Mouse (Mus musculus) intestine, postnatal 0 days (tissue): ENCODE results near the gene Slc39a11. TPM values are rescaled to one million over a fixed set of nuclear protein-coding genes. Genes with fewer than 3 reads are reported as not detected.

Experiments
- ATAC-seq: fragments of 200-750 bp; cut with Nextera tagmentation; 2 replicates; pipeline ENCODE4 v1.8.0; 2017; ENCODE audit warnings: mild to moderate bottlenecking, moderate TSS enrichment, moderate library complexity
- H3K27ac ChIP-seq: fragments of 300-500 bp; sonication (generic); 2 replicates; pipeline ENCODE4 v1.5.1; 2014; ENCODE audit warnings: mild to moderate bottlenecking, low read depth, low read length, moderate library complexity
- H3K27me3 ChIP-seq: fragments of 300-500 bp; sonication (generic); replicated peaks from 2 replicates; pipeline ENCODE4 v1.6.1; 2014; ENCODE audit warnings: low read length, mixed read lengths; ENCODE audit not compliant: control insufficient read depth, insufficient read depth
- H3K36me3 ChIP-seq: fragments of 300-500 bp; sonication (generic); 2 replicates; pipeline ENCODE4 v1.6.1; 2014; ENCODE audit warnings: mild to moderate bottlenecking, moderate library complexity; ENCODE audit not compliant: control insufficient read depth, insufficient read depth
- H3K4me1 ChIP-seq: fragments of 300-500 bp; sonication (generic); replicated peaks from 2 replicates; pipeline ENCODE4 v1.6.1; 2014; ENCODE audit warnings: antibody characterized with exemption, low read length, mixed read lengths; ENCODE audit not compliant: control insufficient read depth, insufficient read depth
- H3K4me2 ChIP-seq: fragments of 300-500 bp; sonication (generic); replicated peaks from 2 replicates; pipeline ENCODE4 v1.6.1; 2014; ENCODE audit warnings: low read depth, mild to moderate bottlenecking, moderate library complexity
- H3K4me3 ChIP-seq: fragments of 300-500 bp; sonication (generic); 2 replicates; pipeline ENCODE4 v1.5.1; 2014; ENCODE audit warnings: low read depth, low read length
- H3K9ac ChIP-seq: fragments of 300-500 bp; sonication (generic); 2 replicates; pipeline ENCODE4 v1.6.1; 2014; ENCODE audit warnings: mild to moderate bottlenecking, low read depth, low read length
- H3K9me3 ChIP-seq: fragments of 300-500 bp; sonication (generic); 2 replicates; pipeline ENCODE4 v1.6.1; 2016; ENCODE audit warnings: mixed run types; ENCODE audit not compliant: control insufficient read depth
- CTCF ChIP-seq: sonication (generic); IDR thresholded peaks from 2 replicates; pipeline ENCODE4 v1.5.1; 2016; ENCODE audit warnings: low read depth, mild to moderate bottlenecking, control low read depth, antibody characterized with exemption, moderate library complexity
- WGBS: fragments of 180-500 bp; shearing (Covaris S2); extraction: QIAGEN DNeasy Blood & Tissue Kit; methylation state at CpG from one replicate; pipeline ENCODE4 v1.1.7; 2014; 5-methylcytosine and 5-hydroxymethylcytosine counted together
- polyA plus RNA-seq: library from polyadenylated mRNA; unstranded; fragments of >200 nt; fragmentation: Nextera tagmentation; extraction: Ambion mirVana; gene quantifications from 2 replicates; pipeline ENCODE4 v1.2.1, GENCODE M21; 2015

The Slc39a11 gene
- polyA plus RNA-seq, 1 experiment from 2014 or later: 50.7 TPM

DNA sequence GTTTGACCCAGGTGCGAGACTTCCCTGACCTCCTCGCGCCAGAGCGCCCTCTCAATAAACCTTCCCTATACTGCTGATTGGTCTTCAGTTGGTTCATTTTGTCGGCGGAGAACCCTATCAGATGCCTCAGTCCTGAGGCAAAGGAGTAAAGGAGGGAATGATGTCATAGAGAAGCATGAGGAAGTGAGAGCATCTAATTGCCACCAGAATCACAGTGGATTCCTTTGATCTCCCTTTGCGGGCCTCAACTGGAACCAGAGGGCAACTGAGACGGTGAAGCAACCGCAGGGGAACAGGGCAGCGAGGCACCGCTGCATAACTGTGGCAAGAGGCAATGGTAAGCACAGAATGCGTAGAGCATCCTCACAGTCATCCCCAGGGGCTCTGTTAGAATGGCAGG lies 11.2 kb downstream of the Slc39a11 start:
- H3K4me1 ChIP-seq: no peaks in the 10 kb centered on the region
- no peak for TF ChIP-seq CTCF
- ATAC-seq: peak; percentile 78
- H3K9me3 ChIP-seq: no peaks in the 10 kb centered on the region
- no peaks in the 10 kb centered on the region for H3K27me3 ChIP-seq
- H3K4me3 ChIP-seq: no peak overlapping the region
- H3K36me3 ChIP-seq: no peaks in the 10 kb centered on the region
- no peak overlapping the region for H3K27ac ChIP-seq
- no peak overlapping the region for H3K9ac ChIP-seq
- WGBS: 73% methylated on average over 12 of the region's 12 CpGs
- H3K4me2 ChIP-seq: no peak overlapping the region

DNA sequence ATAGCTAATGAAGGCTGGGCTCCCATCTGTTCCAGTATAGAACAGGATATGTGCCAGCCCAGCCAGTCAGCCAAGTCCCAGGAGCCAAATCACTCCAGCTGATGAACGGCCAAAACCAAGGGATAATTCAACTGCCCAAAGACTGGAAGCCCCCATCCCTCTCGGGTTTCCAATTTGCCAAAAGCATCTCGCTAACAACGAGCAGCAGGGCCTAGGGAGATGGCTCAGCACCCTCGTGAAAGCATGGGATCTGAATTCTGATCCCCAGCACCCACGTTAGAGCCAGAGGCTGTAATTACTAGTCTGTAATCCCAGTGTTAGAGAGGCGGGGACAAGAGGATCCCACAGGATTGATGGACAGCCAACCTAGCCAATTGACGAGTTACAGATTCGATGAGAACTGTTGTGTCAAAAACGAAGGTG lies 15.2 kb downstream of the Slc39a11 start:
- Histone ChIP-seq H3K4me3 (no peak overlapping the region), H3K9ac (no peak overlapping the region), H3K27ac (no peak overlapping the region), H3K36me3 (no peaks in the 10 kb centered on the region), H3K4me2 (no peak overlapping the region), H3K27me3 (no peaks in the 10 kb centered on the region), H3K9me3 (no peaks in the 10 kb centered on the region), H3K4me1 (peaks cover 3% of the 10 kb centered on the region; the same call in 1 of the 2 replicates)
- ATAC-seq: no peak
- no peak for TF ChIP-seq CTCF
- WGBS: 82% methylated on average over 10 of the region's 10 CpGs

DNA sequence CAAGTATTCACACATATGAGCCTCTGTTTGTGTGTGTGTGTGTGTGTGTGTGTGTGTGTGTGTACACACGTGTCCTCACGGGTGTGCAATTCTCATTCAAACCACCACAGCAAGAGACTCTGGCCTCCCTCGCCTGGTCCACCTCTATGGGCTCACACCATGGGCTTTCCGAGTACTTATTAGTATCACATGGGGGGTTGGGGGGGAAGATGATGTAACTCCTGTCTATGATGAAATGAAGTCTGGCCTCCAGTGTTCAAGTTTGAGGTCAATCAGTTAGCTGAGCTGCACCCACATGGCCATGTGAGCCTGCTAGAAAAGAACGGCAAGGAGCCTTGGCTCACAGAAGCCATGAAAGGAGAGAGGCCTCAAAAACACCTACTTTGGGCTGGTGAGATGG lies 16.5 kb downstream of the Slc39a11 start:
- 94% methylated on average over 5 of the region's 5 CpGs for WGBS
- no peak overlapping the region for H3K4me2 ChIP-seq

DNA sequence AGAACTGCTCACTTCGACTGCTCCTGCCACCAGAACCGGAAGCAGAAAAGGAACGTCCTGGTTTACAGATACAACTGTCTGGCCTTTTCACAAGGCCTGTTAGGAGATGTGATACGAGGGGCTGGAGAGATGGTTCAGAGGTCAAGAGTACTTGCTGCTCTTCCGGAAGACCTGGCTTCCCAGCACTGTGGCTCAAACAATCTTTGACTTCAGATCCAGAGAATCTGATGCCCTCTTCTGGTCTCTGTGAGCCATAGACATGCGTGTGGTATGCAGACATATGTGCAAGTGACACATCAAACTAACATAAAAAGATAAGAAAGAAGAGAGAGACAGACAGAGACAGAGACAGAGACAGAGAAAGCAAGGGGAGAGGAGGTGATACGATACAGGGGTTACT lies 17.6 kb downstream of the Slc39a11 start:
- H3K27me3 ChIP-seq: no peaks in the 10 kb centered on the region
- ATAC-seq: peak; percentile 38; the same call in 1 of the 2 replicates
- no peaks in the 10 kb centered on the region for H3K9me3 ChIP-seq
- no peak overlapping the region for H3K4me3 ChIP-seq
- H3K4me1 ChIP-seq: peaks cover 3% of the 10 kb centered on the region; the same call in 1 of the 2 replicates
- H3K27ac ChIP-seq: peak overlapping the region; percentile 64
- WGBS: 47% methylated on average over 7 of the region's 7 CpGs
- no peaks in the 10 kb centered on the region for H3K36me3 ChIP-seq
- H3K9ac ChIP-seq: no peak overlapping the region
- TF ChIP-seq CTCF: peak; percentile 52
- H3K4me2 ChIP-seq: peak overlapping the region; percentile 57

More for the DNA sequence above, 16.5 kb downstream of the Slc39a11 start:
- Histone ChIP-seq H3K27ac (no peak overlapping the region), H3K9me3 (no peaks in the 10 kb centered on the region), H3K36me3 (no peaks in the 10 kb centered on the region), H3K4me1 (peaks cover 3% of the 10 kb centered on the region; the same call in 1 of the 2 replicates), H3K4me3 (no peak overlapping the region), H3K9ac (no peak overlapping the region), H3K27me3 (no peaks in the 10 kb centered on the region)
- no peak for TF ChIP-seq CTCF
- no peak for ATAC-seq

DNA sequence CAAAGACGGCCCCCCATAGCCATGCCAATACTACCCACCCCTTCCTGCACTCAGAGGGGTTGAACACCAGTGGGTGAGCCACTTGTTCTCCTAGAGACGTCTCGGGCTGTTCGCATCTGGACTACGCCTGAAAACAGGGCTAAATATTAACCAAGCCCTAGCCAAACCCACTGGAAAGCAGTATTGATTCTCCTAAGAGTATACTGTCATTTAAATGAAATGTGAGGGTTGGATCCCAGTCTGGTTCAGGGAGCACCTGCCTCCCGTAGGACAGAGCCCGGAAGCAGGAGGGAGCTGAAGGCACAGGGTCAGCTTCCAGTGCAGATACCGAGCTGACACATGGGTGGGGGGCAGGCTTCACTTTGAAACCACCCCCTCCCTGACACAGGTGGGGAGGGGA lies 18.0 kb downstream of the Slc39a11 start:
- Histone ChIP-seq H3K4me2 (peak overlapping the region; percentile 57), H3K4me3 (peak overlapping the region; percentile 11; the same call in 1 of the 2 replicates), H3K4me1 (peaks cover 3% of the 10 kb centered on the region; the same call in 1 of the 2 replicates), H3K9ac (no peak overlapping the region), H3K36me3 (no peaks in the 10 kb centered on the region), H3K9me3 (no peaks in the 10 kb centered on the region), H3K27me3 (no peaks in the 10 kb centered on the region), H3K27ac (peak overlapping the region; percentile 64)
- peak; percentile 77 for ATAC-seq
- WGBS: 40% methylated on average over 8 of the region's 8 CpGs
- TF ChIP-seq CTCF: no peak

DNA sequence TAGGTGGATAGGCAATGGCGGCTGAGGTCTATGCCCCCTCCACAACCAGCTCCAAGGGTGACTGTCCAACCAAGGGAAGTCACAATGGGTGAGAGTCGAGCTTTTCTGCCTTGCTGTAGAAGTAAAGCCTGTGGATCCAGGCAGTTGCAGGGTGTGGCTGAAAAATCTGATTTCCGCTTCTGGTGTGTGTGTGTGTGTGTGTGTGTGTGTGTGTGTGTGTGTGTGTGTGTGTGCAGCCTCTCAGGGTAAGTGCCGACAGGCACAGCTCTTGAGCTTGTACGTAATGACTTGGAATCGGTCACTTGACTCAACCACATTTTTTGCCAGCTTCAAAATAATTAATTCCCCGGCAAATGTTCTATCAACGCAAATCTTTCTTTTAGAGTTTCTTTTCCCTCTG lies 18.6 kb downstream of the Slc39a11 start:
- WGBS: 35% methylated on average over 8 of the region's 8 CpGs
- peak overlapping the region; percentile 11; the same call in 1 of the 2 replicates for H3K4me3 ChIP-seq
- TF ChIP-seq CTCF: no peak
- no peaks in the 10 kb centered on the region for H3K9me3 ChIP-seq
- no peaks in the 10 kb centered on the region for H3K36me3 ChIP-seq
- H3K27ac ChIP-seq: no peak overlapping the region
- H3K4me1 ChIP-seq: peaks cover 3% of the 10 kb centered on the region; the same call in 1 of the 2 replicates
- peak overlapping the region; percentile 57 for H3K4me2 ChIP-seq
- H3K9ac ChIP-seq: no peak overlapping the region
- no peaks in the 10 kb centered on the region for H3K27me3 ChIP-seq
- ATAC-seq: peak; percentile 60; the same call in 1 of the 2 replicates

DNA sequence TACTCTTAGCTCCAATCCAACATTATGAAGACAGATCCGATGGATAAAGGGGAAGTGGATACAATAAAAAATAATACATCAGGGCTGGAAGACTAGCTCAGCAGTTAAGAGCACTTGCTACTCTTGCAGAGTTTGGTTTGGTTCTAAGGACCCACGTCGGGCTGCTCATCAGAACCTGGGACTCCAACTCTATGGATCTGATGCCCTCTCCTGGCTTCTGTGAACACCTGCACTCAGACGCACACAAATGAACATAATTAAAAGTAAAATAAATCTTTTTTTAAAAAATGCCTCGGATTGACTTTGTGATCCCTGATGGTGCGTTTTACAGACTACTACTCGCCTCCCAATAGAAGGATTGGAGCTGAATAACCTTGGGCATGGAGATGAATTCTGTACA lies 19.2 kb downstream of the Slc39a11 start:
- WGBS: 50% methylated on average over 7 of the region's 7 CpGs
- H3K4me3 ChIP-seq: no peak overlapping the region
- no peak overlapping the region for H3K9ac ChIP-seq
- no peak for ATAC-seq
- no peaks in the 10 kb centered on the region for H3K36me3 ChIP-seq
- H3K4me1 ChIP-seq: peaks cover 3% of the 10 kb centered on the region; the same call in 1 of the 2 replicates
- no peaks in the 10 kb centered on the region for H3K27me3 ChIP-seq
- peak; percentile 69 for TF ChIP-seq CTCF
- H3K27ac ChIP-seq: no peak overlapping the region
- 0 out of 2 replicates have a peak overlapping the region, but pooled peaks have one; percentile 57 for H3K4me2 ChIP-seq
- H3K9me3 ChIP-seq: no peaks in the 10 kb centered on the region
